Mouse (Mus musculus) urinary bladder, postnatal 25 days (tissue): Measurements from ENCODE around the gene Trim11.
A peak's percentile ranks its signal among the peaks of the same experiment; 100 is the strongest.

ENCODE experiments used
- DNase-seq: peaks from one replicate; pipeline ENCODE4 v3.0.0; 2022; ENCODE audit warnings: low spot score

Trim11 gene

GRCm38 (mm10) chr11:58981541-58982447 is 3.9 kb downstream of the Trim11 start:
- DNase-seq, result no peak

- DNase-seq, result no peak
Measured at GRCm38 (mm10) chr11:58982471-58983097, 4.7 kb downstream of the Trim11 start.

GRCm38 (mm10) chr11:58983691-58984341 is 5.9 kb downstream of the Trim11 start:
- DNase-seq, result no peak

- DNase-seq, result no peak
Measured at GRCm38 (mm10) chr11:58984657-58985056, 6.8 kb downstream of the Trim11 start.

GRCm38 (mm10) chr11:58985299-58985917 is 7.5 kb downstream of the Trim11 start:
- DNase-seq, result no peak

- no peak for DNase-seq
Measured at GRCm38 (mm10) chr11:58989166-58989565, 11.3 kb downstream of the Trim11 start.

GRCm38 (mm10) chr11:58990141-58990540 is 12.2 kb downstream of the Trim11 start:
- no peak for DNase-seq

- no peak for DNase-seq
Measured at GRCm38 (mm10) chr11:58990794-58991193, 12.9 kb downstream of the Trim11 start.

- no peak for DNase-seq
Measured at GRCm38 (mm10) chr11:58991911-58992310, 14.0 kb downstream of the Trim11 start.

GRCm38 (mm10) chr11:58993091-58993670 is 15.3 kb downstream of the Trim11 start:
- no peak for DNase-seq

- peak; percentile 30 for DNase-seq
Measured at GRCm38 (mm10) chr11:58994337-58994826, 16.5 kb downstream of the Trim11 start.

- DNase-seq, result no peak
Measured at GRCm38 (mm10) chr11:58995061-58995806, 17.3 kb downstream of the Trim11 start.

GRCm38 (mm10) chr11:58995807-58996370 is 18.0 kb downstream of the Trim11 start:
- DNase-seq, result no peak

- no peak for DNase-seq
Measured at GRCm38 (mm10) chr11:58997541-58997940, 19.6 kb downstream of the Trim11 start.

- DNase-seq, result no peak
Measured at GRCm38 (mm10) chr11:58999158-58999557, 21.3 kb downstream of the Trim11 start.

GRCm38 (mm10) chr11:58999830-59000229 is 21.9 kb downstream of the Trim11 start:
- DNase-seq, result no peak

- no peak for DNase-seq
Measured at GRCm38 (mm10) chr11:59000635-59001034, 22.7 kb downstream of the Trim11 start.

- DNase-seq, result no peak
Measured at GRCm38 (mm10) chr11:59002327-59003079, 24.6 kb downstream of the Trim11 start.

- DNase-seq, result no peak
Measured at GRCm38 (mm10) chr11:59015052-59015451, 37.2 kb downstream of the Trim11 start.

GRCm38 (mm10) chr11:59026411-59026810 is 48.5 kb downstream of the Trim11 start:
- no peak for DNase-seq
